ENCODE assay signal across 17 mouse cellular contexts in genomic region chr2:170807555-170808258, GRCm38 (mm10).
DNase-seq lines count a peak whose midpoint lies in the region; ATAC-seq lines count a peak whose summit lies in the region.
"Had no signal": no experiment of that assay in that cellular context is flagged by ENCODE, and none has a peak within 500 bp of the region (broad histone marks: within the 10 kb centered on the region; RNA-seq: fewer than 3 reads in every experiment).

No protein-coding gene starts in this region.

- H3K9me3 ChIP-seq in heart, embryonic 10.5 days = no peaks in the 10 kb centered on the region
- no peaks in the 10 kb centered on the region for H3K9me3 ChIP-seq in forebrain, embryonic 10.5 days
- H3K9me3 ChIP-seq in hindbrain, embryonic 15.5 days = no peaks in the 10 kb centered on the region
- H3K9me3 ChIP-seq in neural tube, embryonic 13.5 days = no peaks in the 10 kb centered on the region
- H3K9me3 ChIP-seq: heart, embryonic 13.5 days; kidney, embryonic 15.5 days had no signal

- WGBS in heart, embryonic 10.5 days = 72% methylated on average over 12 of the region's 12 CpGs
- WGBS in forebrain, embryonic 10.5 days = 65% methylated on average over 12 of the region's 12 CpGs
- WGBS in hindbrain, embryonic 15.5 days = 54% methylated on average over 12 of the region's 12 CpGs
- WGBS in neural tube, embryonic 13.5 days = 52% methylated on average over 12 of the region's 12 CpGs

- no peak for ATAC-seq in hindbrain, embryonic 15.5 days (ENCODE audit: low FRiP score, low read depth)
- no peak for ATAC-seq in neural tube, embryonic 13.5 days (ENCODE audit: low read depth)
- ATAC-seq: liver, embryonic 12.5 days had no signal

- 0 out of 2 replicates have a peak, but pooled peaks cover 6% of the 10 kb centered on the region for H3K27me3 ChIP-seq in heart, embryonic 10.5 days (ENCODE audit: insufficient read depth, poor library complexity, severe bottlenecking)
- H3K27me3 ChIP-seq in forebrain, embryonic 10.5 days (ENCODE audit: poor library complexity, severe bottlenecking) = no peaks in the 10 kb centered on the region
- H3K27me3 ChIP-seq in hindbrain, embryonic 15.5 days = no peaks in the 10 kb centered on the region
- no peaks in the 10 kb centered on the region for H3K27me3 ChIP-seq in neural tube, embryonic 13.5 days
- H3K27me3 ChIP-seq: heart, embryonic 13.5 days; kidney, embryonic 15.5 days; liver, embryonic 12.5 days had no signal

- no peaks in the 10 kb centered on the region for H3K36me3 ChIP-seq in heart, embryonic 10.5 days
- H3K36me3 ChIP-seq in forebrain, embryonic 10.5 days (replicated peaks) = no peaks in the 10 kb centered on the region
- H3K36me3 ChIP-seq in hindbrain, embryonic 15.5 days = no peaks in the 10 kb centered on the region
- H3K36me3 ChIP-seq in neural tube, embryonic 13.5 days = peaks cover 11% of the 10 kb centered on the region; the same call in 1 of the 2 replicates
- H3K36me3 ChIP-seq: heart, embryonic 13.5 days; kidney, embryonic 15.5 days; liver, embryonic 12.5 days had no signal

- peak; percentile 64 for DNase-seq in heart, adult 11 months
- DNase-seq in heart, embryonic 10.5 days (ENCODE audit: low spot score) = no peak
- no peak for DNase-seq in forebrain, embryonic 10.5 days (ENCODE audit: extremely low spot score, low spot score)
- DNase-seq in cerebellum, postnatal 36 days = no peak
- DNase-seq in left cerebral cortex, postnatal 4 days = no peak
- no peak for DNase-seq in yolk sac, embryonic 10.5 days (ENCODE audit: low spot score)
- DNase-seq: adrenal gland, postnatal 14 days; cerebellum, postnatal 14 days; gastrocnemius, postnatal 14 days; lung, postnatal 10 days; thymus, postnatal 36 days had no signal

- no peak overlapping the region for H3K27ac ChIP-seq in heart, embryonic 10.5 days
- peak overlapping the region; percentile 56 for H3K27ac ChIP-seq in forebrain, embryonic 10.5 days
- peak overlapping the region; percentile 58 for H3K27ac ChIP-seq in hindbrain, embryonic 15.5 days (replicated peaks)
- H3K27ac ChIP-seq in neural tube, embryonic 13.5 days (replicated peaks) = peak overlapping the region; percentile 82
- H3K27ac ChIP-seq: heart, embryonic 13.5 days; kidney, embryonic 15.5 days; liver, embryonic 12.5 days; stomach, postnatal 0 days had no signal

- no peaks in the 10 kb centered on the region for H3K4me1 ChIP-seq in heart, embryonic 10.5 days
- peaks cover 28% of the 10 kb centered on the region for H3K4me1 ChIP-seq in forebrain, embryonic 10.5 days
- H3K4me1 ChIP-seq in hindbrain, embryonic 15.5 days (replicated peaks) = peaks cover 18% of the 10 kb centered on the region
- peaks cover 39% of the 10 kb centered on the region for H3K4me1 ChIP-seq in neural tube, embryonic 13.5 days (replicated peaks)
- H3K4me1 ChIP-seq: heart, embryonic 13.5 days; liver, embryonic 12.5 days had no signal

- no peak overlapping the region for H3K9ac ChIP-seq in hindbrain, embryonic 15.5 days
- peak overlapping the region; percentile 36 for H3K9ac ChIP-seq in neural tube, embryonic 13.5 days
- H3K9ac ChIP-seq: heart, embryonic 13.5 days; kidney, embryonic 15.5 days; liver, embryonic 12.5 days had no signal

- no peak overlapping the region for H3K4me2 ChIP-seq in hindbrain, embryonic 15.5 days
- H3K4me2 ChIP-seq in neural tube, embryonic 13.5 days = 0 out of 2 replicates have a peak overlapping the region, but pooled peaks have one; percentile 3
- H3K4me2 ChIP-seq: heart, embryonic 13.5 days; kidney, embryonic 15.5 days; liver, embryonic 12.5 days had no signal

- no peak overlapping the region for H3K4me3 ChIP-seq in heart, embryonic 10.5 days
- H3K4me3 ChIP-seq in forebrain, embryonic 10.5 days = no peak overlapping the region
- no peak overlapping the region for H3K4me3 ChIP-seq in hindbrain, embryonic 15.5 days
- H3K4me3 ChIP-seq in neural tube, embryonic 13.5 days = no peak overlapping the region
- H3K4me3 ChIP-seq: heart, embryonic 13.5 days; kidney, embryonic 15.5 days; liver, embryonic 12.5 days had no signal

- intact Hi-C loops in left cerebral cortex, postnatal 4 days (cut with DNase I) = no loop called here
